Mouse (Mus musculus) frontal cortex, postnatal 14 days (tissue): ENCODE measurements around the gene Map4k1.

Experiments used
- DNase-seq, 2 experiments: peaks; one replicate each; pipeline ENCODE4 v3.0.0; 2022; ENCODE audit warnings: low spot score in 2 of 2

Gene Map4k1

GRCm38 (mm10) chr7:29026195-29026594, 44.3 kb downstream of the Map4k1 start:
- DNase-seq, result no peak

- no peak for DNase-seq
Observed at GRCm38 (mm10) chr7:29026811-29027210, 45.0 kb downstream of the Map4k1 start.

GRCm38 (mm10) chr7:29028761-29029160, 46.9 kb downstream of the Map4k1 start:
- no peak for DNase-seq

GRCm38 (mm10) chr7:29029690-29030656, 48.1 kb downstream of the Map4k1 start:
- no peak for DNase-seq

GRCm38 (mm10) chr7:29031641-29032040, 49.8 kb downstream of the Map4k1 start:
- DNase-seq, result no peak

- DNase-seq, result no peak
Observed at GRCm38 (mm10) chr7:29032685-29033084, 50.8 kb downstream of the Map4k1 start.

- DNase-seq, result no peak
Observed at GRCm38 (mm10) chr7:29037261-29037660, 55.4 kb downstream of the Map4k1 start.

GRCm38 (mm10) chr7:29039604-29039984, 57.7 kb downstream of the Map4k1 start:
- peak; percentile 64 to 90 for DNase-seq

- DNase-seq, result no peak
Observed at GRCm38 (mm10) chr7:29039985-29040661, 58.3 kb downstream of the Map4k1 start.

- no peak for DNase-seq
Observed at GRCm38 (mm10) chr7:29041194-29041593, 59.3 kb downstream of the Map4k1 start.

- DNase-seq, result no peak
Observed at GRCm38 (mm10) chr7:29043016-29043673, 61.3 kb downstream of the Map4k1 start.

- no peak for DNase-seq
Observed at GRCm38 (mm10) chr7:29043674-29044057, 61.8 kb downstream of the Map4k1 start.

- no peak for DNase-seq
Observed at GRCm38 (mm10) chr7:29044302-29044701, 62.5 kb downstream of the Map4k1 start.

GRCm38 (mm10) chr7:29046533-29046932, 64.7 kb downstream of the Map4k1 start:
- no peak for DNase-seq

- DNase-seq, result no peak
Observed at GRCm38 (mm10) chr7:29048070-29048469, 66.2 kb downstream of the Map4k1 start.

- DNase-seq, result no peak
Observed at GRCm38 (mm10) chr7:29048615-29049014, 66.8 kb downstream of the Map4k1 start.

- DNase-seq, result no peak
Observed at GRCm38 (mm10) chr7:29050797-29051196, 68.9 kb downstream of the Map4k1 start.

- DNase-seq, result no peak
Observed at GRCm38 (mm10) chr7:29052821-29053220, 71.0 kb downstream of the Map4k1 start.
